Mouse (Mus musculus) mature B cell (primary cell): ENCODE results near the gene Ubtd2.

ENCODE experiments used
- in situ Hi-C: fragments of 300-500 bp; cut with MboI; formaldehyde crosslinking; loops from 2 replicates; pipeline ENCODE4 v1.14.3; 2019

Gene Ubtd2

GRCm38 (mm10) chr11:32516916-32517712, 61.9 kb downstream of the Ubtd2 start:
- in situ Hi-C loops: no loop called here

GRCm38 (mm10) chr11:32518770-32519169, 63.6 kb downstream of the Ubtd2 start:
- in situ Hi-C loops: no loop called here

- in situ Hi-C loops: no loop called here
These were observed 64.2 kb downstream of the Ubtd2 start for GRCm38 (mm10) chr11:32519354-32519753.

- in situ Hi-C loops: no loop called here
These were observed 66.1 kb downstream of the Ubtd2 start for GRCm38 (mm10) chr11:32521246-32521645.

- in situ Hi-C loops: no loop called here
These were observed 69.2 kb downstream of the Ubtd2 start for GRCm38 (mm10) chr11:32524122-32524920.

GRCm38 (mm10) chr11:32527006-32527405, 71.8 kb downstream of the Ubtd2 start:
- in situ Hi-C loops: no loop called here

GRCm38 (mm10) chr11:32530151-32530550, 75.0 kb downstream of the Ubtd2 start:
- in situ Hi-C loops: loop anchor here (10.0 kb wide), 1 partner anchor 65 kb away; no protein-coding TSS in a partner anchor

GRCm38 (mm10) chr11:32531871-32532764, 76.9 kb downstream of the Ubtd2 start, which contains the start of gene Efcab9:
TSS of gene Efcab9 (minus strand) at chr11:32532081.
- in situ Hi-C loops: loop anchor here (10.0 kb wide), 1 partner anchor 63 kb away; no protein-coding TSS in a partner anchor

GRCm38 (mm10) chr11:32532765-32533481, 77.8 kb downstream of the Ubtd2 start, which contains the start of gene Stk10:
TSS of gene Stk10 (plus strand) at chr11:32533305.
- in situ Hi-C loops: loop anchor here (10.0 kb wide), 1 partner anchor 62 kb away; no protein-coding TSS in a partner anchor

- in situ Hi-C loops: loop anchor here (10.0 kb wide), 1 partner anchor 61 kb away; no protein-coding TSS in a partner anchor
These were observed 78.5 kb downstream of the Ubtd2 start for GRCm38 (mm10) chr11:32533482-32534261.

GRCm38 (mm10) chr11:32534453-32535075, 79.4 kb downstream of the Ubtd2 start:
- in situ Hi-C loops: loop anchor here (10.0 kb wide), 1 partner anchor 60 kb away; no protein-coding TSS in a partner anchor

- in situ Hi-C loops: loop anchor here (10.0 kb wide), 1 partner anchor 59 kb away; no protein-coding TSS in a partner anchor
These were observed 80.5 kb downstream of the Ubtd2 start for GRCm38 (mm10) chr11:32535646-32536045.

- in situ Hi-C loops: loop anchor here (10.0 kb wide), 1 partner anchor 58 kb away; no protein-coding TSS in a partner anchor
These were observed 81.8 kb downstream of the Ubtd2 start for GRCm38 (mm10) chr11:32536954-32537353.

- in situ Hi-C loops: loop anchor here (10.0 kb wide), 1 partner anchor 56 kb away; no protein-coding TSS in a partner anchor
These were observed 83.3 kb downstream of the Ubtd2 start for GRCm38 (mm10) chr11:32538435-32538834.

GRCm38 (mm10) chr11:32538846-32539245, 83.7 kb downstream of the Ubtd2 start:
- in situ Hi-C loops: loop anchor here (10.0 kb wide), 1 partner anchor 56 kb away; no protein-coding TSS in a partner anchor

- in situ Hi-C loops: loop anchor here (10.0 kb wide), 1 partner anchor 55 kb away; no protein-coding TSS in a partner anchor
These were observed 84.5 kb downstream of the Ubtd2 start for GRCm38 (mm10) chr11:32539717-32540116.

GRCm38 (mm10) chr11:32540463-32540862, 85.3 kb downstream of the Ubtd2 start:
- in situ Hi-C loops: no loop called here

GRCm38 (mm10) chr11:32542181-32542580, 87.0 kb downstream of the Ubtd2 start:
- in situ Hi-C loops: no loop called here
